Mouse (Mus musculus): Measurements from ENCODE around the gene Hook1. TPM values are rescaled to one million over a fixed set of nuclear protein-coding genes. Genes with fewer than 3 reads are reported as not detected.

The Hook1 gene
- not detected in 2 replicates for polyA plus RNA-seq (2012)

GRCm38 (mm10) chr4:95966928-95967724 lies at the start of gene Hook1:
TSS of gene Hook1 (plus strand) at chr4:95967240.
- no peak for TF ChIP-seq GATA1 (IDR thresholded peaks at IDR 0.05; ENCODE audit: low read length)

GRCm38 (mm10) chr4:95917703-95918102 lies 49.3 kb upstream of the Hook1 start:
- TF ChIP-seq GATA1 (IDR thresholded peaks at IDR 0.05; ENCODE audit: low read length) = no peak

DNA sequence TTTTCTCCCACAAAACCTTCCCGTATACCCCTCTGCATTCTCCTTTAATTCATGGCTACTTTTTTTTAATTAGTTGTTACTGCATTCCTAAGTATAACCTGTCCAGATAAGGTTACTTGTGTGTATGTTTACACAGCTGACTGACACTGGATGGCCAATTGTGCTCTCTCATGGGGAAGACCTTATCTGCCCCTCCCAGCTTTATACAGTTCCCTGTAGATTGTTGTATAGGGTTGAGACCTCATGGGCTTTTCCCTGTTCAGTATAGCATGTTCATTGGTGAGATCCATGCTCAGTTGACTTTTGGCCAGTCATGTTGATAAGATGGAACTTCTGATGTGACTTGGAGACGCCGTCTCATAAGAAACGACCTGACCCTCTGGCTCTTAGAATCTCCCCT lies 46.6 kb upstream of the Hook1 start:
- TF ChIP-seq GATA1 (IDR thresholded peaks at IDR 0.05; ENCODE audit: low read length) = no peak

DNA sequence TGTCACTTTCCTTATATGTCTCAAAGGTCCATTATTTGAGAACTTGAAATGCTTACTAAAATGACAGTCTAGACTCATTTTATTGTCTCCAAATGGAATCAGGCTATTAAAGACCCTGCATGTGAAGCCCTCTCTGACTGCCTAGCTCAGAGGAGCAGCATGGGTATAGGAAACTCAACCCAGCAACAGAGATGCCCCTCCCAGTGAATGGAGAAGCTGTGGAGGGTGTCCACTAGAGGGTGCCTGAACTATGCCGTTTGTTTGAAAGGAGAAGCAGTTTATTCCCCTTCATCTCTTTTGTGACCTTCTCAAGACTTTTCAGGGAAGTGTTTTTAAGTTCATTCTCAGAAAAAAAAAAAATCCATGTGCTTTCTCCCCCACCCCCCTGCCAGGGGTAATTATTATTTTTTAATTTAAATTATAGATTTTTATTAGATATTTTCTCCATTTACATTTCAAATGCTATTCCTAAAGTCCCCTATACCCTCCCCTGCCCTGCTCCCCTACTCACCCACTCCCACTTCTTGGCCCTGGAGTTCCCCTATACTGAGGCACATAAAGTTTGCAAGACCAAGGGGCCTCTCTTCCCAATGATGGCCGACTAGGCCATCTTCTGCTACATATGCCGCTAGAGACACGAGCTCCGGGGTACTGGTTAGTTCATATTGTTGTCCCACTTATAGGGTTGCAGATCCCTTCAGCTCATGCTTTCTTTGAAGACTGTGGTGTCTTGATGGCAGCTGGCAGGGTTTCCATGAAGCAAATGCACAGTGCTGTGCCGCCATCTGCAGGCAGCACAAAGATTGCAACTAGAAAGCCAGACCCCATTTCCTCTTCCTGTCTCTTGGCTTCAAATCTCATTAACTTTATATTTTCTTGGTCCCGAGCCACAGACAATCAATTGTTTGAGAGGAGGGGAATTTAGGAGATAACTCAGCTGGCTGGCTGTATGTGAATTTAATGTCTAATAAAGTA lies 42.5 kb upstream of the Hook1 start:
- no peak for TF ChIP-seq GATA1 (IDR thresholded peaks at IDR 0.05; ENCODE audit: low read length)

DNA sequence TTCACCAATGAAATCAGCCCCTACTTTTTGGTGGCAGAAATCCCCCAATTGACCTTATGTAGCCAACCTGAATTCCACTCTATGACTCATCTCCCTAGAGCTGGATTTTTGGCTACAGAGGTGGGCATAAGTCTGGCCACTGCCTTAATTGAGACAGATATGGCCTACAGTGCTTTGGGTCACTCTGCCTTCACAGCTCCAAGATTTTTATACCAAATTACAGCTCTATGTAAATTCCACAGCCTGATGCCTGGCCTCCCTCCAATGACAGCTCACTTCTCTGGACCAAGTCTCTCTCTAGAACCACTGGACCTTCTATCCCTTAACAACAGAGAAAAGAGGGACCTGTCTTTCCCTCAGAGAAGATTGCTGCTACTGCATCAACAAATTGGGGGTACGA lies 38.2 kb upstream of the Hook1 start:
- TF ChIP-seq GATA1 (IDR thresholded peaks at IDR 0.05; ENCODE audit: low read length) = no peak

GRCm38 (mm10) chr4:95929936-95930335 lies 37.1 kb upstream of the Hook1 start:
- no peak for TF ChIP-seq GATA1 (IDR thresholded peaks at IDR 0.05; ENCODE audit: low read length)

GRCm38 (mm10) chr4:95931331-95931730 lies 35.7 kb upstream of the Hook1 start:
- no peak for TF ChIP-seq GATA1 (IDR thresholded peaks at IDR 0.05; ENCODE audit: low read length)

DNA sequence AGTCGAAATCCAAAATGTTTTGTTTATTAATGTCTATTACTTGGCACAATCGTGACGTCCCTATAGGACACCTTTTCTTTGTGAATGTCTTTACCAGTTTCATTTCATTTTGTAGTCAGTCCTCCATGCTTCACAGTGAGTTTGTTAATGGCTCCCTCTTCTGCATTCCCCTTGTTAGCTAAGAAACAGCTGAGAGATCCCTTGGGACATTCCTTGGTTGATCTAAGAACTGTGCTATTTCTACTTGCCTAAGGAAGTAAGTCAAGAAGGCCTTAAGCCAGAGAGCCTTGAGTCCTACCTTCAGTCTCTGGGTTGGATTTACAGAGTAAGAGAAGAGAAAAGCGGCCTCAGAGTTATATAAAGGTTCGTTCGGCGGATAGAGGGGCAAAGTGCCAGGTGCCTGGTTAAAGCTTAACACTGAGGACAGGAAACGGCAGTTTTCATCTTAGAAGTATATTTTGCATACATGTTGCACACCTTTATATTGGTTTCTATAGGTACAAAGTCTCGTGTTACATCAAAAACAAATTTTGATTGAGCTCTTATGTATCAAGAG lies 33.2 kb upstream of the Hook1 start:
- no peak for TF ChIP-seq GATA1 (IDR thresholded peaks at IDR 0.05; ENCODE audit: low read length)

GRCm38 (mm10) chr4:95934384-95935035 lies 32.5 kb upstream of the Hook1 start:
- no peak for TF ChIP-seq GATA1 (IDR thresholded peaks at IDR 0.05; ENCODE audit: low read length)

DNA sequence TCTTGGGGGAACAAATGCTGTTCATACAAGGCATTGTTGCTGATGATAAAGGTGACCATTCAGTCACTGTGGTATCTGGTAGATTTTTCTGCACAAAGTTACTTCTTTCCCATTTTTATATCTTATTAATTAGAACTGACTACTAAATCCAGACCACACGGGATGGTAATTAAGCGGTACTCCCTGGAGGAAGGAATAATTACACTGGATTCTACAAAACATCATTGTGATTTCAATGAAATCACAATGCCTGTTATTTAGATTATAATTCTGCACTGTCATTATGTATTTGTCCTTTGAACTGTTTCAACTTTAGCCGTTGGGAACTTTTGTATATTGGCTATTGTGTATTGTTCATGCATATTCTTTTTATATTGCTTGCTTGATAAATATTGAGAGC lies 28.3 kb upstream of the Hook1 start:
- TF ChIP-seq GATA1 (IDR thresholded peaks at IDR 0.05; ENCODE audit: low read length) = no peak

DNA sequence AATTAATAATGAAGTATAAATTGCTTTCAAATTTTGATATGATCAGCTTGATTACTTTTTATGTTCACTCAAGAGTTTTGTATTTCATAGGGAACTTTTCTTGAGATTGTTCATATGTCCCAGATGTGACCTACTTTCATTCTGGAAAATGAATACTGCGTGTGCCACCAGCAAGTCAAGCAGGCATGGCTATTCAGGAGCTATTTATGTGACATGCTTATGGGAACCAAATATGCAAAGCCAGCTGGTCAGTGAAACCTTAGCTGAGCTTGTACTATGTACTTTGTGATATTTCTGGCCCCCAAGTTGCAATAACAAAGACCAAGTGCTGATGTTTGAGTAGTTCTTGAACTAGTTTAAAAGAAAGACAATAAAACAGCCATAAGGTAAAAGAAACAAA lies 19.1 kb upstream of the Hook1 start:
- TF ChIP-seq GATA1 (IDR thresholded peaks at IDR 0.05; ENCODE audit: low read length) = no peak

- no peak for TF ChIP-seq GATA1 (IDR thresholded peaks at IDR 0.05; ENCODE audit: low read length)
Observed at GRCm38 (mm10) chr4:95953328-95953727, 13.7 kb upstream of the Hook1 start.

- no peak for TF ChIP-seq GATA1 (IDR thresholded peaks at IDR 0.05; ENCODE audit: low read length)
Observed at GRCm38 (mm10) chr4:96016875-96017274, 49.8 kb downstream of the Hook1 start.

- no peak for TF ChIP-seq GATA1 (IDR thresholded peaks at IDR 0.05; ENCODE audit: low read length)
Observed at GRCm38 (mm10) chr4:96022803-96023202, 55.8 kb downstream of the Hook1 start.

DNA sequence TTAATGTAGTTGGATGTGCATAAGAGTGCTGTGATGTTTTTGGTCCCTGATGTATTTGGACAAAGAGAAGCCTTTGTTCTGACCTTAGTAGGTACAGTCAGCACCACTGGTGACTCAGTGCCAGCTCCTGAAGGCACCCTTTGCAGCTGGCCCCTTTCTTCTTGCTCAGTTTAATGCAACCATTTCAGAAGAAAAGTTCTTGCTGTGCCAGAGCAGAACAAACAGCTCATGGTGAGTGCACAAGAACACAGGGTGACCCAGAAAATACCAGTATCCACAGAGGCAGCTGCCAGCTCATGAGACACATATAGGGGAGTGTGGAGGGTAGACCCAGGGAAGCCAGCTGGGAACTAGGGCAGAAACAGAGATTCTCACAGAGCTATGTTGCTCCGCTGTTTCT lies 61.4 kb downstream of the Hook1 start:
- TF ChIP-seq GATA1 (IDR thresholded peaks at IDR 0.05; ENCODE audit: low read length) = no peak

All from G1E-ER4 (cell line).